Mouse (Mus musculus) spleen, adult 2 months (tissue): ENCODE results near the gene Tomm34.

ENCODE experiments used
- CTCF ChIP-seq: fragments of 200-500 bp; IDR thresholded peaks from 2 replicates; pipeline ENCODE4 v1.5.1; 2011; ENCODE audit warnings: mild to moderate bottlenecking, inconsistent platforms; ENCODE audit not compliant: insufficient read depth, insufficient read length, insufficient replicate concordance; ENCODE audit errors: extremely low read depth
- POLR2A ChIP-seq: fragments of 200-500 bp; IDR thresholded peaks from 2 replicates; pipeline ENCODE4 v1.6.1; 2011; ENCODE audit warnings: low read depth, low read length, inconsistent platforms

GRCm38 (mm10) chr2:164094152-164094551 is 23.2 kb upstream of the Tomm34 start:
- TF ChIP-seq CTCF (no peak), POLR2A (no peak)
